Mouse (Mus musculus): ENCODE measurements around the gene Rasl10a.

The Rasl10a gene

DNA sequence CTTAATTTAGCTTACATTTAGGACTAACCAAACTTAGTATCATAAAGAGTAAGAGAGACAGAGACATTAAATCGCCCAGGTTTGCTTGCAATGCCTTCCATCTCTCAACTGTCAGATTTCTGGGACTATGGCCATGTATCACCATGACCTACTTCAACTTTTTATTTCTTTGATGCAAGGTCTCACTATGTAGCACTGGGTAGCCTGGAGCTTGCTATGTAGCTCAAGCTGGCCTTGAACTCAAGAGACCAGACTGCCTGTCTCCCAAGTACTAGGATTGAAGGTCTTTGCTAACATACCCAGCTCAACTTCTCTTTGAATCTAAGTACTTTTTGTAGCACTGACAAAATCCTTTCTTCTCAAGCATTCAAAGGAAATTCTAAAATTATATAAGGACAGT, 31.2 kb downstream of the Rasl10a start:
- no peak for DNase-seq

- DNase-seq: no peak
Observed at GRCm38 (mm10) chr11:5091706-5092105, 33.8 kb downstream of the Rasl10a start.

DNA sequence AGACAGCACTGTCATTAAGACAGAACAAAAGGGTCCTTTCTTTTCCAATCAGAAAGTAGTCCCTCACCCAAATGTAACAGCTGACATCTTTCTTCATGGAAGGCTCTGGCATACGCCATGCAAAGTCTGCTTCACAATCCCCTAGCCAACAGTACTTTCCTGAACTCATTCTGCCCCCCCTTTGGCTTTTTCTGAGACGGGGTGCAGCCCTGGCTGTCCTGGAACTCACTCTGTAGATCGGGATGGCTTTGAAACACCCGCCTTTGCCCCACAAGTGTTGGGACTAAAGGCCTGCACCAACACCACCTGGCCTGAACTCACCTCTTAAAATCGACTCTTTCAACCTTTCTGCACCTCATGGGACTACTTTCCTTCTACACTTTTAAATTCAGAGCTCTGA, 37.9 kb downstream of the Rasl10a start:
- DNase-seq: no peak

DNA sequence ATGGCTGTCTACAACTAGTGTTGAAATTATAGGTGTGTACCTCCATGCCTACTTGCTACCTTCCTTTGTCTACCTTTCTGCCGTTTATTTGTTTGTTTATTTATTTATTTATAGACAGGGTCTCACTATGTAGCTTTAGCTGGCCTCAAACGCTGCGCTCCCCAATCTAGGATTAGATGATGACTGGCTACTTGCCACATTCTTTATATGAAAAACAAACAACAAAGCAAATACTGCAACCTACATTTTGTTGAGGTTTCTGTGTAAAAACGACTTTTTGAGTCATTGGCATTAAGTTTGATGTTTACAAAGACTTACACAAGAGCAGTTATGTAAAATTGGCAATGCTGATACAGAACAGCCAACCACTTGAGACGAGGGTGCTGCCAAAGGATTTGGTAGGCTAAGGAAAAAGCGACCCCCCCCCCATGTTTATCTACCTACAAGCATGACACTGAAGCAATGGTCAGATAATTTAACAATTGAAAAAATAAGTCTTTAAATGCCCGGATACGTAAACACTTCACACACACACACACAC, 38.6 kb downstream of the Rasl10a start:
- no peak for DNase-seq

DNA sequence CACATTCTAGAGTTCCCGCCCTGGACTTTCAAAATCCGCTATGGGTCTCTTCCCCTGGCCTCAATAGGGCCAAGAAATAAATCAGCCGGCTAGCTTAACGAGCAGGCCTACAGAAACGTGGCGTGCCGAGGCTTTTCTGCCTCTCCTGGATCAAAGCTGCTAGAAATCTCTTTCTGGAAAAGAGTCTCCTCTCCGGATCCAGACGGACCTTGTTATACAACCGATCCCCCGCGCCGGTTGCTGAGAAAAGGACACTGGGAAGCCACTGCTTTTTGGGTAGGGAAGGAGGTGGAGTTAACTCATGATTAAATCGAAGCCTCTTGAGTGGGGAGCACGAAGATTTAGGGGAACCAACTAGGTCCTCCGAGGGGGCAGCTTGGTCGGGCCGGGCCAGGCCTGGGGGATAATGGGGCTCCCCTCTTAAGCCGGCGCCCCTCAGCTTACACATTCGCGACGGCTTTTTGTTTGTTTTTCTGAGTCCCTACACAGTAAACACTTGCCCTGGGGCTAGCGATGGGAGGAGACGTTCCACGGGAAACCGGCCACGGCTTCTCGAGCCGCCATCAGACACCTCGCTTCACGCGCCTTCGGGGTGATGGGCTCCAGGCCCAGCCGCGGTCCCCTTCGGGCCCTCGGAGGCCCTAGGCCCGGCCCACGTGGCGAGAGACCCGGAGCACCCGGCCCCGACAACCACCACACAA, 40.3 kb downstream of the Rasl10a start:
- DNase-seq: peak; percentile 67

DNA sequence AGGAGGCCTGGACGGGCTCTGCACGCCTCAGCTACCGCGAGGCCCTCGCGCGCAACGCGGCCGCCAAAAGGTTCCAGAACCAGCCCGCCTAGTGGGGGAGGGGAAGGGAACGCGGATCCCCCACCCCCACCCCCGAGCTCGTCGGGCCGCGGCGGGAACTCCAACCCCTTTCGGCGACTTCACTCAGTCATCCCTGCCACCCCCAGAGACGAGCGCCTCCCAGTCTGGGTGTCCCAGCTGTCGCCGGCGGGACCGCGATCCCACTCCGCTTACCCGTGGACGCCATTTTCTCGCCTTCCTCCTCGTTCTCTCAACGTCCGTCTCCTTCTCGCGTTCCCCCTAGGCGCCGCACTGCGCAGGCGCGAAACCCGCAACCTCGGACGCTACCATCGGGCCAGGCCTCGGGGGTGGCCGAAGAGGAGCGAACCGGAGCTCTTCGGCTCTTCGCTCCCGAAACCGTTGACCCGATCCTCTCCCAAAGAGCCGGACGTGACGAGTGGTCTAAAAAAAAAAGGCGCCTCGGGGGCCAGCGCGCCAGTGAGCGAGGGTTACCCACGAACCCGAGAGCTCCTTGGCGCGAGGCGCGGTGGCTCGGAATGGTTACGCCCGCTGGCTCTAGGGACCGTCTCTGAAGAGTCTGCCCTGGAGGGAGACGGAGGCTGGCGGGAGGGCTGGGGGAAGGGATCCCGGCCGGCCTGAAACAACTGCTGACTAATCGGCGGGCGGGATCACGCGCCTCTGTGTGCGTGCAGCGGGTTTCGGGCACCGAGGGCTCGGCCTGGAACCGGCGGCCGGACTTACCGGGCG, 41.0 kb downstream of the Rasl10a start, which contains the start of the genes Rhbdd3 and Ewsr1:
Gene Rhbdd3 (plus strand): TSS at position 191 of the 807 bp plus-strand sequence.
Gene Ewsr1 (minus strand): TSS at position 531 of the 807 bp plus-strand sequence.
- DNase-seq: peak; percentile 99

DNA sequence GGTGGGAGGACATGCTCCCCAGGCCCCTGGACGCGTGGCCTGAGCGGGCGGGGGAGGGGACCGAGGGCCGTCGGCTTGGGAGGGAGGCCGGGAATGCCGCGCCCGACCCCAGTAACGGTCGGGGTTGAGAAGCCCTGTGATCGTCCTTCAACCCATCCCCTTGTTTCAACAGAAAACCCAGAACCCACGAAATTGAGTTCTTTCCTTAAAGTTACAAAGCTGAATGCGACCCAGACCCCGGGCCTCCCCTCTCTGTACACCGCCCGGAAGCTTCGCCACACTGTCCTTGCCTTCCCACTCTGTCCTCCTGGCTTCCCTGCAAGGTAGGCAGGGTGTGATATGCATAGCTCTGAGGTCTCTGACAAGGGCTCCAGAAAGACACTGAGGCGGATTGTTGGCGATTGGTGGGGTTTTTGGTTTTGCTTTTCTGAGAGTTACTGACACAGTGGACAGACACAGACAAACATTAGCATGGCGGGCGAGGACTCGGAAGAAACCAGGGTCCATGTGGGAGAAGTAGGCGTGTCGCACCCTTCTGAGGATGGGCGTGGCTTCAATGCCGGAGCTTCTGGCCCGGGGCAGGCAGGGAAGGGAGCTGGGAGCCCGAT, 41.8 kb downstream of the Rasl10a start:
- peak; percentile 89 for DNase-seq

GRCm38 (mm10) chr11:5100283-5100682, 42.4 kb downstream of the Rasl10a start:
- DNase-seq: no peak

- no peak for DNase-seq
Observed at GRCm38 (mm10) chr11:5100801-5101200, 42.9 kb downstream of the Rasl10a start.

DNA sequence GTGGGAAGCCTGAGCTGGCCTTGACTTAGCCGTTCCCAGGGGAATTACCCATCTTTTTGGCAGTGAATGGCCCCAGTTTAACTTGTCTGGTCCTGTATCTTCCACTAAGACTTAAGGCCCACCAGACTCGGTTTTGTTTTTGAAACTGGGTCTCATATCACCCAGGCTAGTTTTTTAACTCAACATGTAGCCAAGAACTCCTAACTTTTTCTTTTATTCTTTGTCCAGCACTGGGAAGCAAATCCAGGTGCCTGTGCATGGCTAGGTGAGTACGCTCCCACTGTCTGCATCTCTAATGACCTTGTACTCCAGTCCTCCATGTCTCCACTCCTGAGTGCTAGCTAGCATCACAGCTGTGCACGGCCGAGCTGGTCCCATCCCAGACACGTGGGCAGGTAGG, 43.7 kb downstream of the Rasl10a start:
- DNase-seq: no peak

DNA sequence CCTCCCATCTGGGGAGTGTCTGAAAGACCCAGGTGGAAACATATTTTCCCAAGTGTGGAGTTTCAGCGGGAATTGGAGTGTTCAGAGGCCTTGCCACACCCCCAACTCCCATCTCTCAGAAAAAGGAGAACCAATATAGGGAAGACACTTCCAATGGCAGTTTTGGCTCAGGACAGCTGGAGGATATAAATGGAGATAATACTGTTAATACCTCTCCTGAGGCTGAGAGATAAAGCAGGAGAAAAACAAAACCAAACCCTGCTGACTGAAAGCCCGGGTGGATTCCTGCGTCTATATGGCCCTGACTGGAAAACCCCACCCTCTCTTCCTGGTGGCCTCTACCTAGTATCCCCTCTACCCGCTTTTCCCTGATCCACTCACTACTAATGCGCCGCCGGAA, 44.5 kb downstream of the Rasl10a start:
- no peak for DNase-seq

- no peak for DNase-seq
Observed at GRCm38 (mm10) chr11:5103986-5104509, 46.1 kb downstream of the Rasl10a start.

DNA sequence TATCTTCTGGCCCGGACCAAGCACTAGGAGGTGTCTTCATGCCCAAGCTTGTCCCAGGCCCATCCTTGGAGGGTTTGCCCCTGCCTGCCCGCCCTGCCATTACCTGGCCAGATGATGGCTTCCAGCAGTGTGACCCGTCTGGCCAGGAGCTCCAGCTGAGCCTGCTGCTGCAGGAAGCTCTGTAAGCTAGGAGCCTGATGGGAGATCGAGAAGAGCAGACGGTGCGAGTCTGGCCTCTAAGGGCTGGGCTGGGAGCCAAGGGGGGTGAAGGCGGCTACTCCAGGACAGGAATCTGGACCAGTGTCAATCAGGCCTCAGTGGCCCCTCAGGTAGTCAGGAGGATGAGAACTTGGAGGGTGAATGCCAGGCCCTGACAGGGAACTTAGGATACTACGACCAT, 51.5 kb downstream of the Rasl10a start:
- no peak for DNase-seq

Data from kidney, adult 18-20 months (tissue).